Mouse (Mus musculus) stomach, postnatal 0 days (tissue): ENCODE measurements around the gene Upk1b. TPM values are rescaled to one million over a fixed set of nuclear protein-coding genes. Genes with fewer than 3 reads are reported as not detected.
"Not testable (repeated sequence)": the region's sequence is repeated elsewhere in the genome, so short reads cannot be mapped to it uniquely, and the experiment has no call there.

Source experiments
- ATAC-seq: fragments of 200-750 bp; cut with Nextera tagmentation; 2 replicates; pipeline ENCODE4 v1.8.0; 2017; ENCODE audit not compliant: low FRiP score, low TSS enrichment
- DNase-seq: peaks from one replicate; pipeline ENCODE4 v3.0.0-alpha.2; 2016; ENCODE audit warnings: low spot score
- H3K27ac ChIP-seq: fragments of 300-500 bp; sonication (generic); replicated peaks from 2 replicates; pipeline ENCODE4 v1.5.1; 2014; ENCODE audit warnings: mild to moderate bottlenecking, control low read depth
- H3K27me3 ChIP-seq: fragments of 300-500 bp; sonication (generic); 2 replicates; pipeline ENCODE4 v1.6.1; 2014; ENCODE audit warnings: low read length; ENCODE audit not compliant: control insufficient read depth, insufficient read depth
- H3K36me3 ChIP-seq: fragments of 300-500 bp; sonication (generic); 2 replicates; pipeline ENCODE4 v1.6.1; 2014; ENCODE audit warnings: low read length, mixed read lengths; ENCODE audit not compliant: control insufficient read depth, insufficient read depth
- H3K4me1 ChIP-seq: fragments of 300-500 bp; sonication (generic); replicated peaks from 2 replicates; pipeline ENCODE4 v1.6.1; 2014; ENCODE audit warnings: antibody characterized with exemption; ENCODE audit not compliant: control insufficient read depth, insufficient read depth
- H3K4me2 ChIP-seq: fragments of 300-500 bp; sonication (generic); replicated peaks from 2 replicates; pipeline ENCODE4 v1.6.1; 2014; ENCODE audit warnings: low read depth, mild to moderate bottlenecking, control low read depth, moderate library complexity
- H3K4me3 ChIP-seq: fragments of 300-500 bp; sonication (generic); 2 replicates; pipeline ENCODE4 v1.5.1; 2014; ENCODE audit warnings: low read depth, low read length, control low read depth
- H3K9ac ChIP-seq: fragments of 300-500 bp; sonication (generic); 2 replicates; pipeline ENCODE4 v1.6.1; 2014; ENCODE audit warnings: mild to moderate bottlenecking, low read length, control low read depth, mixed read lengths
- H3K9me3 ChIP-seq: fragments of 300-500 bp; sonication (generic); 2 replicates; pipeline ENCODE4 v1.6.1; 2016; ENCODE audit warnings: low read length; ENCODE audit not compliant: control insufficient read depth
- CTCF ChIP-seq: IDR thresholded peaks from 2 replicates; pipeline ENCODE4 v1.5.1; 2016; ENCODE audit warnings: antibody characterized with exemption, low read depth, mild to moderate bottlenecking, moderate library complexity
- EP300 ChIP-seq: optimal IDR thresholded peaks from 2 replicates; pipeline ENCODE3; 2016; ENCODE audit warnings: antibody characterized with exemption
- WGBS: fragments of 180-500 bp; shearing (Covaris S2); extraction: QIAGEN DNeasy Blood & Tissue Kit; methylation state at CpG from one replicate; pipeline ENCODE4 v1.1.7; 2014; 5-methylcytosine and 5-hydroxymethylcytosine counted together
- polyA plus RNA-seq: library from polyadenylated mRNA; unstranded; fragments of >200 nt; fragmentation: Nextera tagmentation; extraction: Ambion mirVana; gene quantifications from 2 replicates; pipeline ENCODE4 v1.2.1, GENCODE M21; 2015

Upk1b gene
- polyA plus RNA-seq = 34.4 and 40.2 TPM in 2 replicates

DNA sequence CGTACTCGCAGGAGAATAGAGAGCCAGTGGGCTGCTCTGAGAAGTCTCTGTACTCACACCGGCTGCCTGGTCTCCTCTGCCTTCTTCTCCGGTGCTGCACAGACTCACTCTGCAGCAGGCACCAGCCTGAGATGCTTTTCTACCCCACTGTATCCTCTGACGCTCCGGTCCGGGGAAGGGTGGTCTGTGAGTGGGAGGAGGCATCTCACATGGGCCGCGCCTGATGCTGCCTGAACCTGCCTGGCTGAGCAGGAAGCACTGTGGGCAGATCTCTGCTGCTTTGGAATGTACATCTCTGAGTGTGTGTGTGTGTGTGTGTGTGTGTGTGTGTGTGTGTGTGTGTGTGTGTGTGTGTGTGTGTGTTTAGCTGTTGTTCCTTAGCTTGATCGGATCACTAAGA is at the start of gene Upk1b:
Gene Upk1b, minus strand, starts transcription at position 238 of the 400 bp plus-strand sequence.
- DNase-seq (peak; percentile 50), ATAC-seq (peak; percentile 83)
- no peaks in the 10 kb centered on the region for H3K4me1 ChIP-seq
- H3K4me3 ChIP-seq = no peak within 1 kb of the TSS
- H3K9ac ChIP-seq = no peak within 1 kb of the TSS
- no peaks in the 10 kb centered on the region for H3K27me3 ChIP-seq
- H3K9me3 ChIP-seq = no peaks in the 10 kb centered on the region
- no peaks in the 10 kb centered on the region for H3K36me3 ChIP-seq
- TF ChIP-seq CTCF = no peak
- no peak for TF ChIP-seq EP300
- H3K27ac ChIP-seq = no peak within 1 kb of the TSS
- 23% methylated on average over 10 of the region's 10 CpGs for WGBS
- no peak within 1 kb of the TSS for H3K4me2 ChIP-seq

GRCm38 (mm10) chr16:38828649-38829048 is 28.5 kb upstream of the Upk1b start, which contains the start of gene 4930435E12Rik:
Gene 4930435E12Rik, minus strand, starts transcription at chr16:38828749.
- 89% methylated on average over 3 of the region's 3 CpGs for WGBS
- Histone ChIP-seq H3K36me3 (no peaks in the 10 kb centered on the region), H3K4me3 (no peak within 1 kb of the TSS), H3K27ac (no peak within 1 kb of the TSS), H3K4me1 (no peaks in the 10 kb centered on the region), H3K9ac (no peak within 1 kb of the TSS), H3K9me3 (no peaks in the 10 kb centered on the region), H3K4me2 (no peak within 1 kb of the TSS), H3K27me3 (no peaks in the 10 kb centered on the region)
- DNase-seq = no peak
- TF ChIP-seq EP300 (no peak), CTCF (no peak)
- no peak for ATAC-seq

- Histone ChIP-seq H3K27ac (no peak overlapping the region), H3K36me3 (no peaks in the 10 kb centered on the region), H3K4me2 (no peak overlapping the region), H3K9me3 (no peaks in the 10 kb centered on the region), H3K9ac (no peak overlapping the region), H3K4me1 (no peaks in the 10 kb centered on the region), H3K4me3 (no peak overlapping the region), H3K27me3 (no peaks in the 10 kb centered on the region)
- TF ChIP-seq EP300 = no peak
- TF ChIP-seq CTCF = peak; percentile 88
- 24% methylated on average over 8 of the region's 8 CpGs for WGBS
- DNase-seq (peak; percentile 77), ATAC-seq (no peak)
Observed at GRCm38 (mm10) chr16:38812521-38812920, 12.4 kb upstream of the Upk1b start.

DNA sequence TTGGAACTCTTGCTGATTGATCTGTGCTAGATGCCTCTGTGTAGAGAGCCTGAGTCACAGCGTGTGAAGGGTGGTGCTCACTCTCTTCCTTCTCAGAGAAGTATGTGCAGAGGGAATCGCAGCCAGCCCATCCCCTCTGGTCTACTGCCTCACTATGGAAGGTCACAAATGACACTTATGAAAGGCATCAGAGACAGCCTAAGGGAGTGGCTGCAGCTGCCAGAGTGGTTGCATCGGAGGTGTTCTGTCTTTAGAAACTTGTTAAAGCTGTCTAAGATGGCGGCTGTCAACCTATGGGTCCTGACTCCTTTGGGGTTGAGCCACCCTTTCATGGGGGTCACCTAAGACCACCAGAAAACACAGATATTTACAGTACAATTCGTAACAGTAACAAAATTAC is 10.1 kb upstream of the Upk1b start:
- TF ChIP-seq EP300 (no peak), CTCF (no peak)
- 60% methylated on average over 5 of the region's 5 CpGs for WGBS
- DNase-seq = no peak

GRCm38 (mm10) chr16:38807796-38808195 is 7.7 kb upstream of the Upk1b start:
- not testable (repeated sequence) for H3K4me2 ChIP-seq, H3K9ac ChIP-seq, ATAC-seq, H3K4me3 ChIP-seq, H3K27me3 ChIP-seq, H3K27ac ChIP-seq, H3K36me3 ChIP-seq, H3K4me1 ChIP-seq, H3K9me3 ChIP-seq, DNase-seq
- whole genome bisulfite sequencing = 81% methylated on average over 5 of the region's 5 CpGs

More for the DNA sequence above, 10.1 kb upstream of the Upk1b start:
- Histone ChIP-seq H3K27me3 (no peaks in the 10 kb centered on the region), H3K4me2 (no peak overlapping the region), H3K4me1 (no peaks in the 10 kb centered on the region), H3K9ac (no peak overlapping the region), H3K27ac (no peak overlapping the region), H3K4me3 (no peak overlapping the region), H3K9me3 (no peaks in the 10 kb centered on the region), H3K36me3 (no peaks in the 10 kb centered on the region)
- peak; percentile 86 for ATAC-seq

DNA sequence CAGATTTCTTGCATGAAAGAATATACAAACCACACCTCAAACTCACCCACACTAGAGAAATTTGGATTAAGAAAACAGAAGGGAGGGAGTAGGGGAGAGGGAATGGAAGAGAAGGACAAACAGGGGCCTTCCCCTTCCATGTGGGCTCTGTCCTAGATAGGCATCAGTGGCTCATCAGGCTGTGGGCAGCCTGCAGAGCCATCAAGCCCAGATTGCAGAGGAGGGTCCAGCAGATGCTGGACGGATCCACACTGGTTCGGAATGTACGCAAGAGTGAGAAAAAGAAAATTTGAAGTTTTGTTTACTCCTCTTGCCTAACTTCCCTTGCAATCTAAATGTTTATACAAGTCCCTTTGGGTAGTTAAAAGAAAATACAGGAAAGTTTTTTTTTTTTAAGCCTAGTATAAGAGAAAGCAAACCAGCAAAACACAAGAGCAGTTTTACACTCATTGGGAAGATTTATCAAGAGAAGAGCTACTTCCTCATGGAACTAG is 1.1 kb downstream of the Upk1b start:
- TF ChIP-seq CTCF (no peak), EP300 (no peak)
- H3K4me1 ChIP-seq = no peaks in the 10 kb centered on the region
- no peak overlapping the region for H3K9ac ChIP-seq
- DNase-seq (no peak), ATAC-seq (no peak)
- no peak overlapping the region for H3K4me2 ChIP-seq
- WGBS = 36% methylated on average over 3 of the region's 3 CpGs
- H3K27me3 ChIP-seq = no peaks in the 10 kb centered on the region
- H3K36me3 ChIP-seq = no peaks in the 10 kb centered on the region
- no peak overlapping the region for H3K4me3 ChIP-seq
- no peak overlapping the region for H3K27ac ChIP-seq
- H3K9me3 ChIP-seq = no peaks in the 10 kb centered on the region
